Mouse (Mus musculus) megakaryocyte-erythroid progenitor cell, adult 5-6 weeks (primary cell): Measurements from ENCODE around the gene 1700003E16Rik. TPM values are rescaled to one million over a fixed set of nuclear protein-coding genes. Genes with fewer than 3 reads are reported as not detected.

Experiments used
- ATAC-seq: replicated peaks from 2 replicates; pipeline ENCODE4 v1.8.0; 2016; ENCODE audit warnings: mild to moderate bottlenecking, inconsistent platforms; ENCODE audit not compliant: severe bottlenecking, poor library complexity, low FRiP score, low TSS enrichment
- total RNA-seq, 2 experiments: library from RNA; stranded (forward) in 1 of 2; stranded (reverse) in 1 of 2; fragments of 200-1000, 215-1000 nt in 1 of 2; fragments of >200 nt in 1 of 2; fragmentation: Nextera tagmentation in 1 of 2; gene quantifications; 2 replicates each; pipeline ENCODE4 v1.2.3; 2014 to 2017

1700003E16Rik gene
- total RNA-seq, 2 experiments from 2014 or later = 0.52 TPM; not detected in 1

DNA sequence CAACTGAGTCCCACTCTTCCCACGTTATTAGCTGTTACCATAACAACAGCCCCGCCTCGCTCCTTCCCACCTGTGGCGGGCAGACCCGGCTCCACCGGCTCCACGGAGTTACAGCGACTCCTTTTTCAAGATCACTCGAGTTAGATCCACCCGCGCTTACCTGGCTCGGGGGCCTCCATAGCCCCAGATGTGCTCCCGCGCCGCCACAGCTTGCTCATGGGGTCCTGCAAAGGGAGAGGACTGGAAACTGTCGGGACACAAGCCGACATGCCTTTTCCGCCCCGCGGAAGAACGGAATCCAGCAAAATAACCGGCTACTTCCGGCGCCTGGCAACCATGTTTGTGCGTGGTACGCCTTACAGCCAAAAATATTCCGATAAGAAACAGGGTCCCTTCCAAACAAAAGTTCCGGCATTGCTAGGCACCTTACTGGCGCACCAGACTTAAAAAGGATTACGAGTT is 31.3 kb upstream of the 1700003E16Rik start:
- ATAC-seq = peak; percentile 14

DNA sequence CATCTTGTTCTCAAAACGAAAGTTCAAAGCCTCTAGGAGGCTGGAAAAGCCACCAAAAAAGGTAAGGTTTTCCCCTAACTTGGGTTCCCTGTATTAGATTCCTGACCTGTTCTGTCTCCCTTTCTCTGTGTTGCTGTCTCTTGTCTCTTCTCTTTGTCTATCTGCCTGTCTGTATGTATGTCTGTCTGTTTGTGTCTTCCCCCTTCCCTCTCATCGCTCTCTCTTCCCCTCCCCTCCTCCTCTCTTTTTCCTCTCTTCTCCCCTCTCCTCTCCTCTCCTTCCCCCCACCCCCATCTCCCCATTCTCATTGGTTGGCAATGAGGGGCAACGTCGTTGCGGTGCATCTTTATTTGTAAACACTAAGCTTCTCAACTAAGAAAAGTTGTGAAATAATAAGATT is 30.9 kb upstream of the 1700003E16Rik start, which contains the start of gene Ino80b:
TSS of gene Ino80b (minus strand) at position 101 of the 400 bp plus-strand sequence.
- no peak for ATAC-seq

DNA sequence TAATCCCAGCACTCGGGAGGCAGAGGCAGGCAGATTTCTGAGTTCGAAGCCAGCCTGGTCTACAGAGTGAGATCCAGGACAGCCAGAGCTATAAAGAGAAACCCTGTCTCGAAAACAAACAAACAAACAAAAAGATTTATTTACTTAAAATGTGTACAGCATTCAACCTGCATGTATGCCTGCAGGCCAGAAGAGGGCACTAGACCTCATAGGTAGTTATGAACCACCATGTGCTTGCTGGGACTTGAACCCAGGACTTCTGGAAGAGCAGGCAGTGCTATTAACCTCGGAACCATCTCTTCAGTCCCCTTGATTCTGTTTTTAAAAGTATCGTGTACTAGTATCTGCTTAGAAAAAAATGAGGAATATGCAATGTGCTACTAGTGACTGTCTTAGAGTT is 28.8 kb upstream of the 1700003E16Rik start:
- ATAC-seq = no peak

DNA sequence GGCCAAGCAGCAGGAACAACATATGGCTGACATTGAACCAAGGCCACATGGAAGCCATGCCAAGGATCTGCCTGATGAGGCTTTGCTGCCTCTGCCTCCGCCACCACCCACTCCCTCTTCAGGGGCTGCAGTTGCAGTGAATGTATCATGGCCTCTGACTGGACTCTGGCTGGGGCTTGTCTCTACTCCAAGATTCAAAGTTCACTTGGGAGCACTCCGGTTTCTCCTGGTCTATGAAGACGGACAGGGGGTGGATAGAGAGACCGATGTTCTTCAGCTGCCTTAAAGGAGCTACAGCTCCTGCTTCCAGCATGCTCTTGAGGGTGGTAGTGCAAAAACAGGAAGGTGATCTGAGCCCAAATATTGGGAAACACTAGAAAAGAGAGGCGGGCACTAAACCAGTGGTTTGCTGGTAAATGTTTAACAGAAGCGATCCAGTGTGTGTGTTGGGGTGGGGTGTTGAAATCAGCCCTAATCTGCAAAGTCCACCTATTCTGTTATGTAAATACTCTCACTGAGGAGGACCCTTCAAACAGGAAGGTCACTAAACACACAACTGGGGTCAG is 24.7 kb upstream of the 1700003E16Rik start:
- no peak for ATAC-seq

DNA sequence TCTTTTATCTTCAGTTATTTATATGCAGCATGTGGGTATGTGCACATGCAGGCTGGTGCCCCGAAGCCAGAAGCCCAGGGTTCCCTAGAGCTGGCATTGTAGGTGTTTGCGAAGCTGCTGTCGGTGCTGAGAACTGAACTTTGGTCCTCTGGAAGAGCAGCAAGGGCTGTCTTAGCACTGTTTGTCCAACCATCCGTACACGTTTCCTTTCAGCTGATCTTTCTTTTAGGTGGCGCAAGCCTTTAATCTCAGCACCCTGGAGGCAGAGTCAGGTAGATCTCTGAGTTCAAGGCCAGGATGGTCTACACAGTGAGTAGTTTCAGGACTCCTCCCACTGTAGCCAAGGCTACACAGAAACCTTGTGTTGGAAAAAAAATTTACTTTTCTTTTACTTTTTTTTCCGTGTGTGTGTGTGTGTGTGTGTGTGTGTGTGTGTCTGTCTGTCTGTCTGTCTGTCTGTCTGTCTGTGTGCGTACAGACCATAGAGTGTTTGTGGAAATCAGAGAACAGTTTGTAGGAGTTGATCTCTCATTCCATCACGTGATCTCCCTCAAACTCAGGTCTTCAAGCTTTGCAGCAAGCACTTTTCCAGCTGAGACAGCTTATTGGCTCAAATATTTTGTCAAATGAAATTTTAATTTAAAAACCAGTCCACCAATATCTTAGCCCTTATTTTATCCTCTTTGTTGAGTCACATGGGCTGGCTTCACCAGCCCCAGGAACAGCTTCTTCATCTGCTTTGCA is 23.9 kb upstream of the 1700003E16Rik start:
- ATAC-seq = no peak

DNA sequence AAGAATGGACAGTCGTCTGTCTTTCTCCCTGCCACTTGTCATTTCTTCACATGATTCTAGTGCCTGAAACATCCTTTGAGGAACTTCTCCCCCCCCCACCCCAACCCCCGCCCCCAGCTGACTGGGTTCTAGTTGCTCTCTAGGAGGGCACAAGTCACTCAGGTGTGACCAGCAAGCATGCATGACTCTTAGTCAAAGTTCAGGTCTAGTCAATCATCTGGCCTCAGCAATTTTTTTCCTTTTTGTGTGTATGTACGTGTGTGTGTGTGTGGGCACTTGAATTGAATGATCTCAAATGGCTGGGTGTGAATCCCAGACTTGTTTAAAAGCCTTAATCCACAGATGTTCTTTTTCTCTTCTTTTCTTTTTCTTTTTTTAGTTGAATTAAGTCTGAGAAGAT is 22.0 kb upstream of the 1700003E16Rik start:
- ATAC-seq = no peak

DNA sequence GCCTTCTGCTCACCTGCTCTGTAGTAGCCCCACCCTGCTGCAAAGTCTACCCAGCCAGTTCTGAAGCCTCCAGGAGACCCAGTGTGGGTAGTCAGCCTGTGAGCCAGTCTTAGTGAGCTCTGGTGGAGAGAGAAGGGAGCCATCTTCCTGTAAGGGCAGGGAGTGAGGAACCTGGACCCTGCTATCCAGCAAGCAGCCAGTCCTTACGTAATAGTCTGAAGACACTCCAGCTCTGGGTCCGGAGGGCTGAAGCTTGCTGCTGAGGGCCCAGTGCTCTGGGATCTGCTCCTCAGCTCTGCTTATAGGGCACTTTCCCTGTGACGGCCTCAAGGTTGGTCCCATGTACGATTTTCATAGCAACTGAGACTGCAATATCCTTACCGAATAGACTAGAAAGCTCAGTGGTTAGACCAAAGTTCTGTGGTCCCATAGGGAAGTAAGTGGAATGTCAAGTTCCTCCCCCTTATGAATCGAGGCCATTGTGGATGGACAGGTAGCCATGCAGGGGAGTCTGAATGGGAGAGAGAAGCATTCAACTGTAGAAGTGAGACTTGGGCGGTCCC is 21.2 kb upstream of the 1700003E16Rik start, which contains the start of gene Rtkn:
TSS of gene Rtkn (plus strand) at position 513 of the 563 bp plus-strand sequence.
- ATAC-seq = no peak

DNA sequence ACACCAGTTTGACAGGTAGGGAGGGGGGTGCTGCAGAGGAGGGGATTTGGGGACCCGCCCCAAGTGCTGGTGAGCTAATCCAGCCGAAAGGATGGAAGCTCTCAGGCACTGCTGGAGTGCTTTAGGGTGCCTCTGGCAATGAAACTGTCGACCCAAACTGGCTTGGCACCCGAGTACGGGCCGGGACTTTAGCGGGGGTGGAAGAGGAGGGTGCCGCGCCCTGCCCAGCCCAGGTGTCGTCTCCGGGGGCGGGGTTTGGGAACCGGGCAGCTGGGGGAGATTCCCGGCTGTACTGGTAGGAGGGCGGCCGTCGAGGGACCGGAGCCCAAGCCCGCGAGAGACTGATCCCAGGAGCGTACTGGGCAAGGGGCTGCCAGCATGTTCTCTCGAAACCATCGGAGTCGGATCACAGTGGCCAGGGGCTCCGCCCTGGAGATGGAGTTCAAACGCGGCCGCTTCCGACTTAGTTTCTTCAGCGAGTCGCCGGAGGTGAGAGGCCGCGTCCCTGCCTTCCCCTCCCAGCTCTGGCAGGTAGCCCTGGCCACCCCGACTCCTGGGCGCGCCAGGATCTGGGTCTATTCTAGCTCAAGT is 20.5 kb upstream of the 1700003E16Rik start:
- no peak for ATAC-seq

DNA sequence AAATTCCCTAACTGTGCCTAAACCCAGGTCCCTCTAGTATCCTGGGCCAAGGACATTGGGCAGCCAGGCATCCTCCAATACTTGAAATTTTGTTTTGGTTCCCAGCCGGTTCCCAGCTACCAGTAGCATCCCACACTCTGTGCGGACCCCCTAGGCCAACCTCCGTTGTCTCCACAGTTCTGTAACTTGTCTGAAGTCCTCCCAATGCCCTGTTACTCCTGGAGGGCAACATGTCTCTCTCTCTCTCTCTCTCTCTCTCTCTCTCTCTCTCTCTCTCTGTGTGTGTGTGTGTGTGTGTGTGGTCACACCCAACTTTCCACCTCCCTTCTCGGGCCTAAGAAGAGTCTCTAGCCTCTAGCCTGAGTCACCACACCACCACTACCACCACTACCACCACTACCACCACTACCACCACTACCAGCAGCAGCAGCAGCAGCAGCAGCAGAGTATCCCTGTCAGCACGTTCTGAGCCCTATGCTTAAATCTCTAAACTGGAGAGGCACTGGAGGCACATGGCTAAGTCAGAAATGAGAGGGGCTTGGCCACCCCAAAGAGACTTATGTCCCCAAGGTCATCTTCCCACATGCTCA is 19.8 kb upstream of the 1700003E16Rik start:
- ATAC-seq = no peak

DNA sequence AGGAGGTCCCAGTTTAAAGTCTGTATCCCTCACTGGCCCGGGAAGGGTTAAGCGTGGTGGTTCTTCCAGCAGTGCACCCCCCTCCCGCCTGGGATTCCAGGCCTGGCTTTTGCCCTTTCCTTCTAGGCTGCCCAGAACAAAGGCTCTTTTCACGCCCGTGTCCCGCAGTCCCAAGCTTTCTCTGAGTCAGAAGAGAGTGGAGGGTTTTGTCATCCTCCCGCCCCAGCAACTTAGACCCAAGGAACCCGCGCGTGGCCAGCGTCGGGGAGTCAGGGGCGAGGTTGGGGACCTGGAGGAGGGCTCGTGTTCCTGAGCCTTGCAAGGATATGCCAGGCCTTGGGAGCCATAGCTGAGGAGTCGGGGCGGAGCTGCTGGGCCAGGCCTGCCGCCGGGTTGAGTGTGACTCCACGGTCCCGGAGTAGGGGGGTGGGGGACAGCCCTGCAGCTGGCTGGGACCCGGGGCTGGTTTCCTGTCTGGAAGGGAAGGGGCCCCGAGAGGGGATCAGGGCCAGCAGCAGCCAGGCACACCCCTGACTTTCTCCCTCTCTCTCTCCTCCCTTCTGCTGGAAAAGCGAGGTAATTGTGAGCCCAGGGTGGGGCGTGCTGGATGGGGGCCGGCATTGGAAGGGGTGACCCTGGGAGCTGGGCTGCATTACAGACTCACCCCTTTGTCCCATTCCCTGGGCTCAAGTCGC is 19.2 kb upstream of the 1700003E16Rik start:
- ATAC-seq = peak; percentile 41; the same call in 1 of the 2 replicates

DNA sequence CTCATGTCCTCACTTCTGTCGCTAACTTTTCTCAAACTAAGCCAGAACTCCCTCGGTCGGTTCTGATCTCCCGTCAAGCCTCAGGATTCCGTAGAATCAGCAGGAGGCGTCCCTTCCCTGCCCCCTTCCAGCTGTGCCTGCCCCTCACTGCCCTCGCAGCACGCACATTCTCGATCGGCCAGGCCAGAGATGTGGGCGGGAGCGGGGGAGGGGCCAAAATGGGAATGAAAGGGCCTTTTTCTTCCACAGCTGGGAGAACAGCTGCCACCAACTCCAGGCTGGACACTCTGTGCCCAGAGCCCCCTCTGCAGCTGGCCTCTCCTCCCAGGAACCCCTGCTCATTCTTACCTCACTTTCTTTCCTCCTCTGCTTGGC is 18.6 kb upstream of the 1700003E16Rik start:
- no peak for ATAC-seq

DNA sequence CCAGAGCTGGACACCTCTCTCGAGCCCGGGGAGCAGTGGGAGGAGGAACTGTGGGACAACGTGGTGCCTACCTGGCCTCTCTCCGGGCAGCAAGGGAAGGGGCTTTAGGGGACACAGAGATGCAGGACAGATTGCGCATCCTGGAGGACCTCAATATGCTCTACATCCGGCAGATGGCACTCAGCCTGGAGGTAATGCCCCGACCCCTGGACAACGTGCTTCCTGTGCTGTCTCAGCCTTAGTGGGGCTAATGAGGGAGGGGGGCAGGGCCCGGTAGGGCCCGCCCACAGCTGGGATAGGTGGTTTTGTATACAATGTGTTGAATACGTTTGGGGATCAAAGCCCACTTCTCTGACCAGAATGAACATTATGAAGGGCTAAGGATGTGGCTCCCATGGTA is 18.1 kb upstream of the 1700003E16Rik start:
- no peak for ATAC-seq

DNA sequence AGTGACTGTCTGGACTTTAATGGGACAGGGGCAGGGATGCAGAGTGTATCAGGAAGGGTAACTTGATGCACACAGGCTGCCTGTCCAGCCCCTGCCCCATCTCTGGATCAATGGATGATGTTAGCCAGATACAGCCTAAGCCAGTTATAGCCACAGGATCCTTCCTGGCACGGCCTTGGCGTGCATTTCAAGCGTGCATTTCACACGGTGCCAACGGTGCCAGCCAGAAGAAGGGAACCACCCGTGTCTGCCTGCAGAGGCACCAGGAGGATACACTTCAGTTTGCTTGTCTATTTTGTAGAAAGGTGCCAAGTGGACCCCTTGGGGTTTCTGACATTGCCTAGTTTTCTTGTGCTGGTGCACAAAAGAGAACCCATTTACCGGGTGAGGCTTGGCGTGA is 16.2 kb upstream of the 1700003E16Rik start:
- ATAC-seq = no peak

DNA sequence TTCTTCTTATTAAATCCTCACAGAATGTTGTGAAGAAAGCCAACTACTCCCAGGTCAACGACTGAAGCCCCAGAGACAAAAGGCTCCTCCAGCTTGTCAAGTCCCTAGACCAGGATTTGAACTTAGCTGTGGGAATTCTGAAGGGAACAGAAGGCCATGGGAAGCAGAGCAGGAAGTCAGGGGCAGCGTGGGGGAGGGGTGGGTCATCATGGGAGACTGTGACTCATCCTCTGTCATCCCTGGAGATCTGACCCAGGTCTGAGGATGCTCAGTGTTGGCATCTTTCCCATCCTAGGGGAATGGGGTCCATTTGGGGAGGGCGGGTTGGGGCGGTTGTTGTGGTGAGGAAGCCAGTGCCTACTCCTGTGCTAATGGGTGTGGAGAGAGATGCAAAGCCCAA is 14.6 kb upstream of the 1700003E16Rik start:
- no peak for ATAC-seq

DNA sequence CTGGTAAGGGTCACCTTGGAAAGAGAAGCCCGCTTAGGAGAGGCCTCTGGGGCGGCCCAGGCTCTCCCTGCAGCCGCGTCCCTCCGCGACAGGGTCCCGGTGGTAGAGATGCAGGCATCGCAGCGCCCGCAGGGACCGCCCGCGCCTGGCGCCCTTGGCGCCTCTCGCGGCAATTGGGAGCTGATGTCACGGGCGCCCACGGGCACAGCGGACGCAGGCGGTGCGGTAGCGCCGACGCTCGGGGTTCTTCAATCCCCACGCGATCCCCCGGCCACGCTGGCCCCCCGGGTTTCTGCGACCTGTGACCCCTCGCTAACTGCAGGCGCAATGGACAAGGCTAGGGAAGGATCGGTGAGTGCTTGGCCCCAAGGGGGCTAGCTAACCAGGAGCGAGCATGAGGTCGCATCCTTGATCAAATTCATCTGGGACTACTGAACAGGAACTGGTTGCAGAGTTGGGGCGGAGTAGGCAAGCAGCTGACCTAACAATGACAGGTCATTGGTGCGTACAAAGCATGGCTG is 13.9 kb upstream of the 1700003E16Rik start:
- ATAC-seq = no peak

DNA sequence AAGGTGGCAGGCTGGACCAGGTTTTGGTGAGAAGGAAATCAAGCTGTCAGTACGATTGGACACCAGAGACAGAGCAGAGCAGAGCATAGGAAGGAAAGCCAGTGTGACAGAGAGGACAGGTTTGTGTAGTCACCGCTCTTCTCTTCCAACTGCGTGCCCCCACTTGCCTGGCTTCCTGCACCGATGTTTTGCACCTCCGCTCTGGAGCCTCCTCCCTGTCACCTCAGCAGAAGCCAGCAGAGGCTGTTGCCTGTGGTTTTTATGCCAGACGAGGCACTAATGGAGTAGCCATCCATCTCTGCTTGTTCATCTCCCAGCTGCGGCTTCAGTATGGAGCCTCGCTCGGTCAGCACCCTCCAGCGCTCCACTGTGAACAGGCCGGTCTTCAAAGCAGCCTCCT is 13.3 kb upstream of the 1700003E16Rik start:
- ATAC-seq = no peak

DNA sequence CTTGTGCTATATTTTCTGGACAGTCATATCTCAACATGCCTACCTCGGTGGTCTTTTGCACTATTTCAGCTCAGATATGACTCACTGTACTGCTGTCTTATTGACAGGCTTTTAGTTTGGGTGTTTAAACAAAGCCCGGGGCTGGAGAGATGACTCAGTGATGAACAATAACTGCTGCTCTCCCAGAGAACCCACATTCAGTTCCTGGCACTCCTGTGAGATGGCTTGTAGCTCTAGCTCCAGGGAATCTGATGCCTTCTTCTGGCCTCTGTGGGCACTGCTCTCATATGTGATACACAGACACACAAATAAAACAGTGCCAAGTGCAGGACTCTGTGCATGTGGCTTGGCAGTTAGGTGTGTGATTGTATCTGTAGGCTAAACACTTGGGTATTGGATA is 11.0 kb upstream of the 1700003E16Rik start:
- ATAC-seq = no peak

DNA sequence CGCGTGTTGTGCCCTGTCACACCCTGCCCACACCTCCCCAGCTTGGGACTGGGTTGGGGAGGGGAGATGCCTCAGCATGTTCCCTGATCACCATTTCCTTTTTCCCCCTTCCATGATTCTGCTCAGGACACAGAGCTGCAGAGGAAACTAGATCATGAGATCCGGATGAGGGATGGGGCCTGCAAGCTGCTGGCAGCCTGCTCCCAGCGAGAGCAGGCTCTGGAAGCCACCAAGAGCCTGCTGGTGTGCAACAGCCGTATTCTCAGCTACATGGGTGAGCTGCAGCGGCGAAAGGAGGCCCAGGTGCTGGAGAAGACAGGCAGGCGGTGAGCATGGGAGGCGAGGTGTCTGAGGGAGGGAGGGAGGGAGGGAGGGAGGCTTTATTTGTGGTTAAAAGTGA is 10.4 kb upstream of the 1700003E16Rik start:
- no peak for ATAC-seq

DNA sequence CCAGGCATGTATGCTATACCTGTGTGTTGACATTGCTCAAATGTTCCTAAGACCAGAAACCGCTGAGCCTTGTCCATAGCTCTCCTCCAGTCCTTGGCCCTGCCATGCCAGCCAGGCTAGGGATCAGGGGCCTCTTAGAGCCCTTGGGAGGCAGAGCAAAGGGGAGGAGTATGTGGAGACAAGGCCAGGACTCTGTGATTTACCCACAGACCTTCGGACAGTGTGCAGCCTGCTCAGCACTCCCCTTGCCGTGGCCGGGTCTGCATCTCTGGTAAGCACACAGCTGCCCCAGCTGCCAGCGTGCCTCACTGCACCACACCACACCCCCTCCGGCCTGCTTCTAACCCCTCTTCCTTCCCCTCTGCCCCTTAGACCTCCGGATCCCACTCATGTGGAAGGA is 8.9 kb upstream of the 1700003E16Rik start:
- no peak for ATAC-seq
